Mouse (Mus musculus): Measurements from ENCODE around the gene Ctsz. TPM values are rescaled to one million over a fixed set of nuclear protein-coding genes. Genes with fewer than 3 reads are reported as not detected.

The Ctsz gene
- polyA plus RNA-seq, 1 experiment from 2014 or later = 179 TPM

DNA sequence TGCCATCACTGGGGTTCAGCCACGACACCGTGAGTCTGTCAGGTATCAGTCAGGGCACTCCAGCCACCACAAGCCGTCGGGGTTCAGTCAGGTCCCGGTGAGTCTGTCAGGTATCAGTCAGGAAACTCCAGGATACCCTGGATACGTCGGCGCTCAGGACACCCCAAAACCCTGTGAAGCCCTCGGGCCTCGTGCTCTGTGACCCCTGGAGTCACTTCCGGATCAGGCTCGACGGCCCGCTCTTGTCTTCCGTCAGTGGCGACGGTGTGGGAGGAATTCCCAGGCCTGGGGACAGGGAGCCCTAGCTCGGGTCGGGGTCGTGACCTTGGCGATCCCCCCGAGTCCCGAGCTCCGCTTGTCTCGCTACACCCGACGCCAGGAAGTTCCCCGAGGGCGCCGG, 33.6 kb upstream of the Ctsz start:
- Histone ChIP-seq H3K9me3 (ENCODE audit: low read depth, low read length) (no peaks in the 10 kb centered on the region), H3K4me3 (ENCODE audit: low read depth, low read length) (peak overlapping the region; percentile 84), H3K27me3 (ENCODE audit: insufficient read depth, low read length) (no peaks in the 10 kb centered on the region), H3K4me2 (peak overlapping the region; percentile 83), H3K27ac (ENCODE audit: low read depth) (peak overlapping the region; percentile 75), H3K9ac (peak overlapping the region; percentile 78), H3K36me3 (ENCODE audit: insufficient read depth) (peaks cover 23% of the 10 kb centered on the region; the same call in 1 of the 2 replicates), H3K4me1 (ENCODE audit: insufficient read depth) (no peaks in the 10 kb centered on the region)
- TF ChIP-seq CTCF (IDR thresholded peaks at IDR 0.05; ENCODE audit: low read depth) = no peak
- ATAC-seq (ENCODE audit: insufficient read depth) (peak; percentile 29; the same call in 1 of the 2 replicates), DNase-seq (no peak)
- WGBS = 7% methylated on average over 30 of the region's 30 CpGs

- H3K27me3 ChIP-seq (ENCODE audit: insufficient read depth, low read length) = no peaks in the 10 kb centered on the region
- ATAC-seq (ENCODE audit: insufficient read depth) (no peak), DNase-seq (no peak)
- no peak overlapping the region for H3K4me3 ChIP-seq (ENCODE audit: low read depth, low read length)
- H3K27ac ChIP-seq (ENCODE audit: low read depth) = no peak overlapping the region
- WGBS = 90% methylated on average over 7 of the region's 7 CpGs
- peaks cover 37% of the 10 kb centered on the region for H3K36me3 ChIP-seq (ENCODE audit: insufficient read depth)
- no peak overlapping the region for H3K4me2 ChIP-seq
- no peaks in the 10 kb centered on the region for H3K4me1 ChIP-seq (ENCODE audit: insufficient read depth)
- no peaks in the 10 kb centered on the region for H3K9me3 ChIP-seq (ENCODE audit: low read depth, low read length)
- TF ChIP-seq CTCF (IDR thresholded peaks at IDR 0.05; ENCODE audit: low read depth) = no peak
- H3K9ac ChIP-seq = no peak overlapping the region
Observed at GRCm38 (mm10) chr2:174470786-174471405, 32.1 kb upstream of the Ctsz start.

DNA sequence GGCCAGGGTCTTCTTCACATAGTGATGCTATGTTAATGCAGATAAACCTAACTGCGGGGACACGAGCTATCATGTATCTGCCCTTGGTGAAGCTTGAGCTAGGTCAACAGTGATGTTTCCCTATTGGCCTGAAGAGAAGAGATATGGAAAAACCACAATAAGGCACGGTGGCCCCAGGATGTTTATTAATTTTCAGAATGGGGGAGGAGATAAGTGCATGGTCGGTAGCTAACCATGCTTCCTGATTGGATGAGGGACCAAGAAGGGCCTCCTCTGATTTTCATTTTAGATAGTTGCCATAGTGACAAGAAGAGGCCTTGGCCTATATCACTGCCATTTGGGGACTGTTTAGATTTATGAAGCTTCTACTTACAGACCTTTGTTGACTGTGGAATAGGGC, 31.5 kb upstream of the Ctsz start:
- WGBS = 49% methylated on average over 4 of the region's 4 CpGs
- DNase-seq (no peak), ATAC-seq (ENCODE audit: insufficient read depth) (no peak)
- Histone ChIP-seq H3K27me3 (ENCODE audit: insufficient read depth, low read length) (no peaks in the 10 kb centered on the region), H3K4me3 (ENCODE audit: low read depth, low read length) (no peak overlapping the region), H3K36me3 (ENCODE audit: insufficient read depth) (peaks cover 42% of the 10 kb centered on the region), H3K4me1 (ENCODE audit: insufficient read depth) (no peaks in the 10 kb centered on the region), H3K9me3 (ENCODE audit: low read depth, low read length) (no peaks in the 10 kb centered on the region), H3K9ac (no peak overlapping the region), H3K4me2 (no peak overlapping the region), H3K27ac (ENCODE audit: low read depth) (no peak overlapping the region)
- no peak for TF ChIP-seq CTCF (IDR thresholded peaks at IDR 0.05; ENCODE audit: low read depth)

- ATAC-seq (ENCODE audit: insufficient read depth) (peak; percentile 100), DNase-seq (peak; percentile 94)
- Histone ChIP-seq H3K9ac (peak within 1 kb of the TSS; percentile 74), H3K4me1 (ENCODE audit: insufficient read depth) (peaks cover 3% of the 10 kb centered on the region; the same call in 1 of the 2 replicates), H3K4me3 (ENCODE audit: low read depth, low read length) (peak within 1 kb of the TSS; percentile 70), H3K36me3 (ENCODE audit: insufficient read depth) (peaks cover 70% of the 10 kb centered on the region), H3K27me3 (ENCODE audit: insufficient read depth, low read length) (no peaks in the 10 kb centered on the region), H3K27ac (ENCODE audit: low read depth) (peak within 1 kb of the TSS; percentile 66; the same call in 1 of the 2 replicates), H3K4me2 (peak within 1 kb of the TSS; percentile 65), H3K9me3 (ENCODE audit: low read depth, low read length) (no peaks in the 10 kb centered on the region)
- 1% methylated on average over 48 of the region's 48 CpGs for WGBS
- no peak for TF ChIP-seq CTCF (IDR thresholded peaks at IDR 0.05; ENCODE audit: low read depth)
Observed at GRCm38 (mm10) chr2:174463789-174464523, 25.1 kb upstream of the Ctsz start, which contains the start of gene Atp5e. TSS of gene Atp5e (minus strand) at chr2:174464105.

GRCm38 (mm10) chr2:174463370-174463769, 24.5 kb upstream of the Ctsz start:
- Histone ChIP-seq H3K4me1 (ENCODE audit: insufficient read depth) (peaks cover 3% of the 10 kb centered on the region; the same call in 1 of the 2 replicates), H3K9me3 (ENCODE audit: low read depth, low read length) (no peaks in the 10 kb centered on the region), H3K4me3 (ENCODE audit: low read depth, low read length) (peak overlapping the region; percentile 70), H3K27me3 (ENCODE audit: insufficient read depth, low read length) (no peaks in the 10 kb centered on the region), H3K27ac (ENCODE audit: low read depth) (peak overlapping the region; percentile 66; the same call in 1 of the 2 replicates), H3K36me3 (ENCODE audit: insufficient read depth) (peaks cover 64% of the 10 kb centered on the region), H3K4me2 (peak overlapping the region; percentile 65), H3K9ac (peak overlapping the region; percentile 74)
- no peak for TF ChIP-seq CTCF (IDR thresholded peaks at IDR 0.05; ENCODE audit: low read depth)
- WGBS = 31% methylated on average over 10 of the region's 10 CpGs
- ATAC-seq (ENCODE audit: insufficient read depth) (peak; percentile 50), DNase-seq (no peak)

GRCm38 (mm10) chr2:174459365-174459764, 20.5 kb upstream of the Ctsz start:
- WGBS = 49% methylated on average over 2 of the region's 2 CpGs
- H3K9me3 ChIP-seq (ENCODE audit: low read depth, low read length) = no peaks in the 10 kb centered on the region
- no peak overlapping the region for H3K4me2 ChIP-seq
- no peaks in the 10 kb centered on the region for H3K27me3 ChIP-seq (ENCODE audit: insufficient read depth, low read length)
- TF ChIP-seq CTCF (IDR thresholded peaks at IDR 0.05; ENCODE audit: low read depth) = no peak
- no peak overlapping the region for H3K27ac ChIP-seq (ENCODE audit: low read depth)
- H3K36me3 ChIP-seq (ENCODE audit: insufficient read depth) = peaks cover 33% of the 10 kb centered on the region
- no peak for ATAC-seq (ENCODE audit: insufficient read depth)
- no peak overlapping the region for H3K4me3 ChIP-seq (ENCODE audit: low read depth, low read length)
- H3K9ac ChIP-seq = no peak overlapping the region
- peaks cover 3% of the 10 kb centered on the region; the same call in 1 of the 2 replicates for H3K4me1 ChIP-seq (ENCODE audit: insufficient read depth)
- DNase-seq = no peak

- no peaks in the 10 kb centered on the region for H3K36me3 ChIP-seq (ENCODE audit: insufficient read depth)
- DNase-seq = no peak
- H3K9me3 ChIP-seq (ENCODE audit: low read depth, low read length) = no peaks in the 10 kb centered on the region
- no peaks in the 10 kb centered on the region for H3K4me1 ChIP-seq (ENCODE audit: insufficient read depth)
- H3K4me3 ChIP-seq (ENCODE audit: low read depth, low read length) = no peak overlapping the region
- no peak overlapping the region for H3K4me2 ChIP-seq
- H3K9ac ChIP-seq = no peak overlapping the region
- WGBS = 66% methylated on average over 7 of the region's 7 CpGs
- TF ChIP-seq CTCF (IDR thresholded peaks at IDR 0.05; ENCODE audit: low read depth) = peak; percentile 19; the same call in 1 of the 2 replicates
- no peak overlapping the region for H3K27ac ChIP-seq (ENCODE audit: low read depth)
- ATAC-seq (ENCODE audit: insufficient read depth) = no peak
- no peaks in the 10 kb centered on the region for H3K27me3 ChIP-seq (ENCODE audit: insufficient read depth, low read length)
Observed at GRCm38 (mm10) chr2:174453681-174454080, 14.8 kb upstream of the Ctsz start.
